Mouse (Mus musculus): ENCODE data around the gene F11. TPM values are rescaled to one million over a fixed set of nuclear protein-coding genes. Genes with fewer than 3 reads are reported as not detected.

F11 gene
- polyA plus RNA-seq, 1 experiment from 2014 or later: not detected

DNA sequence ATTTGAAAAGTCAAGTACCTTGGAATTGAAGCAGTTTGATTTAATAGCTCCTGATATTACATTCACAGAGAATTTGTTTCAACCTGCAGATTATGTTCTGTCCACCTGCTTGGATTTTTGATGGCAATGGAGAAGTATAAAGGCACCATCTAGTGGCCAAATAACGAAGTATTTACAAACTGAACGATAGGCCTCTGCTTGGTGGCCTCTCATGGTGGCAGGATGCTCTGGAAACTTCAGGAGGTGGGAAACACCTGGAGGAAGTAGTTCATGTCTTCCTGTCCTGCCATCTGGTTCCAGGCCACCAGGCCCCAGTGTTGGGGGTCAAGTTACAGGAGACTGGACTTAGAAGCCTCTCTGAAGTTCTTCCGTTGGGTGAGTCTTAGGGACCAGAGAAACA is 23.5 kb downstream of the F11 start:
- ATAC-seq (ENCODE audit: insufficient number of reproducible peaks, insufficient read depth, low FRiP score, low TSS enrichment): no peak
- Histone ChIP-seq H3K9me3 (no peaks in the 10 kb centered on the region), H3K9ac (no peak overlapping the region), H3K36me3 (no peaks in the 10 kb centered on the region), H3K27ac (no peak overlapping the region), H3K4me3 (no peak overlapping the region), H3K4me1 (no peaks in the 10 kb centered on the region), H3K4me2 (replicated peaks) (no peak overlapping the region), H3K27me3 (no peaks in the 10 kb centered on the region)
- WGBS: 27% methylated on average over 3 of the region's 3 CpGs

DNA sequence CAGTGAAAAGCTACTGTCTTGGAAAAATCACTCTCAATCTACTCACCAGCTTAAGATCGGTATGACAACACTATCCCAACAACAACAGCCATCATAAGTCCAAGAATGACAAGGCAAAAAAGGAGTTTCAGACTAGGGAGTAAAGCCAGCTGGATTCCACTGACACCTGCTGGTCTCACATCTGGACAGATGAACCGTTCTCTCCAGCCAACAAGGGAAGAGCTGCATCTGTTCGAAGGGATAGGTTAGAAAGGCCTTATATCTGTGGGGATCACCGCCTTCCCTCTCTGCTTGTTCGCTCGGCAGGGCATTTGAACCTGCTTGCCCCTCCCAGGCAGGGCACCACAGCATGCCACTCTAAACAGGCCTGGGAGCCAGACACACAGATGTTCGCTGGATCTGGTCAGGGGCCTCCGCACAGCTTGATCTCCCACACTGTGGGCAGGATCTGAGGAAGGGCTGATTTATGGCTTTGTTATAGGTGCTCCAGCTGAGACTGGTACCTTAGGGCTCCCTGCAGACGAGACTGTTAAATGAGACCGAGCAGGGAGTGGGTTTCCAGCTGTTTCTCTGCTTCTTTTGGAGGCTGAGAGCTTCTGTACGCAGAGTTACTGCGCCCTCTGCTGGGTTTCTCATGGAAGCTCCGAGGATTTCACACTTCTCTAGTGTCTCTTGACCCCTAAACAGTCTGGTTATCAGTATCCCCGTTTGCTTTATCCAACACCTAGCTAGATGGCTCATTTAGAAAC is 25.5 kb downstream of the F11 start:
- Histone ChIP-seq H3K27ac (no peak overlapping the region), H3K4me3 (no peak overlapping the region), H3K9ac (no peak overlapping the region), H3K4me2 (replicated peaks) (peak overlapping the region; percentile 34), H3K27me3 (no peaks in the 10 kb centered on the region), H3K36me3 (no peaks in the 10 kb centered on the region), H3K9me3 (no peaks in the 10 kb centered on the region), H3K4me1 (no peaks in the 10 kb centered on the region)
- ATAC-seq (ENCODE audit: insufficient number of reproducible peaks, insufficient read depth, low FRiP score, low TSS enrichment): 0 out of 2 replicates have a peak, but pooled peaks have one; percentile 41
- WGBS: 21% methylated on average over 14 of the region's 14 CpGs

DNA sequence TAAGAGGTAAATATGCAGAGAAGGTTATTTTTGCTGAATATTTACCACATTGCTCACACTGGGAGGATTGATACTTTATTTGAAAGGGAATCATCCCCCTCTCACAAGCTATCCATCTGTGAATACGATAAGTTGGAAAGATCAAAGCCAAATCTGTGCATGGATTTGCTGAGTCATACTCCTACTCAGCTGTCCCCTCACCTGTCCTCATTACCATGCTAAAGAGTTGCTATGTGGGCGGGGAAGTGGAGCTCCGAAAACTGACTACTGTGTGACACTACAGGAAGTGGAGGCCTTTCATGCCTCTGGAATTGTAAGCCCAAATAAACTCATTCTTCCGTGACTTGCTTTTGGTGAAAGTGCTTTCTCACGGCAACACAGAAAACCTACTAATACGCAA is 26.6 kb downstream of the F11 start:
- Histone ChIP-seq H3K36me3 (no peaks in the 10 kb centered on the region), H3K4me3 (no peak overlapping the region), H3K9me3 (no peaks in the 10 kb centered on the region), H3K9ac (no peak overlapping the region), H3K4me1 (no peaks in the 10 kb centered on the region), H3K4me2 (replicated peaks) (no peak overlapping the region), H3K27me3 (no peaks in the 10 kb centered on the region), H3K27ac (no peak overlapping the region)
- WGBS: 81% methylated on average over 6 of the region's 6 CpGs
- no peak for ATAC-seq (ENCODE audit: insufficient number of reproducible peaks, insufficient read depth, low FRiP score, low TSS enrichment)

DNA sequence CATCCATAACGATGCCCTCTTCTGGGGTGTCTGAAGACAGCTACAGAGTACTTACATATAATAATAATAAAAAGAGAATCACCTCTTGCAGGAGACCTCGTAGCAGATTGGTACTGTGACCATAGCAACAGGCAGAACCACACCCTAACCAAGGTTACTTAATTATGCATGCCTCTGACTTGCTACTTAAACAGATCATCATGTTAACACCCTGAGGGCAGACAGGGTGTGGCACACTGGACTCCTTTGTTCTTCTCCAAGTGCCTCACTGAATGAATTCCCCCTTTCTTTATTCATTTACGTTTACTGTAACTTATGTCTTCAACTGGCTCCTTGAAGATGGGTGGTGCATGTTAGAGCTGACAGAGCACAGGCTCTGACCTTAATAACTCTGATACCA is 28.6 kb downstream of the F11 start:
- H3K9me3 ChIP-seq: no peaks in the 10 kb centered on the region
- H3K4me3 ChIP-seq: no peak overlapping the region
- 53% methylated on average over 3 of the region's 3 CpGs for WGBS
- no peak overlapping the region for H3K27ac ChIP-seq
- H3K4me2 ChIP-seq (replicated peaks): no peak overlapping the region
- H3K27me3 ChIP-seq: no peaks in the 10 kb centered on the region
- no peak overlapping the region for H3K9ac ChIP-seq
- ATAC-seq (ENCODE audit: insufficient number of reproducible peaks, insufficient read depth, low FRiP score, low TSS enrichment): no peak
- no peaks in the 10 kb centered on the region for H3K4me1 ChIP-seq
- H3K36me3 ChIP-seq: no peaks in the 10 kb centered on the region

DNA sequence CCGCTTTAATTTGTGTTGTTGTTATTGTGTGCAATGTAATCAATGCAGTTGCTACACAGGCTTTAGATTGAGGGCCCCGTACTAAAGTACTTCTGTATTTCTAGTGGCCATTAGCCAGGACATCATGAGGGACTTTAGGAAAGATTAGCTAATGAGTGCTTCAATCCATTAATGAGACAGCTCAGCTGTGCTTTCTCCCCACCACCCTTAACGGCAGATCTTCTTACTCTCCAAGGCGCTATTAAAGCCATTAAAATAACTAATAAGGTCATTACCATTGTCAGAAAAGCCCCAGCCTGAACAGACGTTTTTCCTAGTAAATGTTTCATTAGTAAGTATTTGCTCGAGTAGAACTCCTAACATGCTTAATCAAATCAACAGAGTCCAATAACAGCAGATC is 59.4 kb downstream of the F11 start:
- Histone ChIP-seq H3K4me3 (no peak overlapping the region), H3K27ac (no peak overlapping the region), H3K4me2 (replicated peaks) (no peak overlapping the region), H3K36me3 (no peaks in the 10 kb centered on the region), H3K9me3 (no peaks in the 10 kb centered on the region), H3K4me1 (no peaks in the 10 kb centered on the region), H3K9ac (no peak overlapping the region), H3K27me3 (no peaks in the 10 kb centered on the region)
- no peak for ATAC-seq (ENCODE audit: insufficient number of reproducible peaks, insufficient read depth, low FRiP score, low TSS enrichment)
- 70% methylated on average over 6 of the region's 6 CpGs for WGBS

DNA sequence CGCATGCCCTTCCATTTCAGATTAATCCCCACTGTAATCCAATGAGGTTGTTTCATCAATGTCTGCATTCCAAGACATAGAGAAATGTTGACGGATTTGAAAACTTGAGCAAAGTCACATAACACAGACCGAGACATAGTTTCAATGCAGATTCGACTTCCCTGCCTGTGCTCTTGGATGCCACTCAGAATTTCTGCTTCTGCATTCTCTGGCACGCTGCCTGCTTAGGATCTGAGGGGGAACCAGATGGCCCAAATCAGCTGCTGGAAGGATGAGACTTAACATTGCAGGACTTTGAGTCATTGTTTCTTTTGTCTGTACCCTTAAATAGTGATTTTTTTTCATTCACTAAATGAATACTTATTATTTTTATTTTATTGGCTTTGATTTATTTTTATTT is 60.2 kb downstream of the F11 start:
- no peaks in the 10 kb centered on the region for H3K27me3 ChIP-seq
- no peaks in the 10 kb centered on the region for H3K9me3 ChIP-seq
- H3K4me1 ChIP-seq: no peaks in the 10 kb centered on the region
- 67% methylated on average over 5 of the region's 5 CpGs for WGBS
- no peak overlapping the region for H3K27ac ChIP-seq
- ATAC-seq (ENCODE audit: insufficient number of reproducible peaks, insufficient read depth, low FRiP score, low TSS enrichment): no peak
- H3K9ac ChIP-seq: no peak overlapping the region
- H3K4me3 ChIP-seq: no peak overlapping the region
- no peak overlapping the region for H3K4me2 ChIP-seq (replicated peaks)
- no peaks in the 10 kb centered on the region for H3K36me3 ChIP-seq

DNA sequence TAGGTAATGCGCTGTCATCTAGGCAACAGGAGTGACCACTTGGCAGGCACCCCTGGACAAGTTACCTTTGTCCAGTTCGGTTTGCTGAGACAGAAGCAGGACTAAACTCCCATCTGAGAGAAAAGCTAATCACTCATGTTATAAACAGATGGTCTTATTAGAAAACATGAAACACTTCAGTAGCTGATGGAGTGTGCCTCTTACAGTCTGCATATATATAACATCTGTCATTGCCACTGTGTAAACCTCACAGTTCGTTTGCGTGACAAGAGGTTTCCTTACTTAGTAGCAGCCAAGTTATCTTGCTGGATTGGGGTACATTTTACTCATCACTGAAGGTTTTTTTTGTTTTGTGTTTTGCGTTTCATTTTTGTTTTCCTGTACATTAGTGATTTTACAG is 64.5 kb downstream of the F11 start:
- no peak overlapping the region for H3K27ac ChIP-seq
- no peak overlapping the region for H3K4me3 ChIP-seq
- ATAC-seq (ENCODE audit: insufficient number of reproducible peaks, insufficient read depth, low FRiP score, low TSS enrichment): no peak
- no peak overlapping the region for H3K9ac ChIP-seq
- no peaks in the 10 kb centered on the region for H3K4me1 ChIP-seq
- H3K4me2 ChIP-seq (replicated peaks): no peak overlapping the region
- 84% methylated on average over 5 of the region's 5 CpGs for WGBS
- H3K27me3 ChIP-seq: no peaks in the 10 kb centered on the region
- no peaks in the 10 kb centered on the region for H3K9me3 ChIP-seq
- no peaks in the 10 kb centered on the region for H3K36me3 ChIP-seq

DNA sequence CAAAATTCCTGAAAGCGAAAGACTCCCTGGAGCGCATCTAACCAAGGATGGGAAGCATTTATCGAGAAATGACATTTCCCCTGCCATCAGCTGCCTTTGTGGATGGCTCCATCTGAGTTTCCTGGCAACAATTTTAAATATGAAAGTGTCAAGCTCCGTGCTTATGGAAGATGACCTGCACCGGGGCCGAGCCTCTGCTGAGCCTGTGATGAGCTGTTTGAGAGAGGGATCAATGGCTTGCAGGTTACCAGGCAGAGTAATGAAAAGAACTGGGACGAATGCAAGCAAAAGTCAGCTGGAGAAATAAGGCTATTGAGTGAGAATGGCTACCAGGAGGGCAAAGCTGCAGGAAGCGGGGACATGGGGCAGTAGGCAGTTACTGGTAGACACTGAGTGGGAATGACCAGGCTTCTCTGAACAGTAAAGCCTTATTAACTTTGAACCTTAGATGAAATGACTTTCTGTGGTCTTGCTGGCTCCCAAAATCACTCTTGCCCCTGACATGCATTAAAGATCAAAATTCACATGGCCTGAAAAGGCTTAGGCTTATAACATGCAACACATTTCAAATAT is 65.8 kb downstream of the F11 start:
- Histone ChIP-seq H3K4me3 (no peak overlapping the region), H3K36me3 (no peaks in the 10 kb centered on the region), H3K27ac (no peak overlapping the region), H3K4me2 (replicated peaks) (no peak overlapping the region), H3K9ac (no peak overlapping the region), H3K9me3 (no peaks in the 10 kb centered on the region), H3K4me1 (no peaks in the 10 kb centered on the region), H3K27me3 (no peaks in the 10 kb centered on the region)
- WGBS: 81% methylated on average over 8 of the region's 8 CpGs
- no peak for ATAC-seq (ENCODE audit: insufficient number of reproducible peaks, insufficient read depth, low FRiP score, low TSS enrichment)

Other genes with a start within 250 kb of the F11 start
- gene Mtnr1a, start 192.9 kb downstream of the F11 start, polyA plus RNA-seq (2016; fragmentation: Nextera tagmentation; extraction: Ambion mirVana): 0.19 and 0.27 TPM in 2 replicates
- 0.06 and 0.12 TPM in 2 replicates for gene Klkb1, start 32.8 kb upstream of the F11 start, polyA plus RNA-seq (2016; fragmentation: Nextera tagmentation; extraction: Ambion mirVana)
- not detected in 2 replicates for gene Gm45753, start 46.4 kb upstream of the F11 start, polyA plus RNA-seq (2016; fragmentation: Nextera tagmentation; extraction: Ambion mirVana)
- 1.3 and 1.8 TPM in 2 replicates for gene Cyp4v3, start 71.2 kb upstream of the F11 start, polyA plus RNA-seq (2016; fragmentation: Nextera tagmentation; extraction: Ambion mirVana)
- 10.1 and 13.0 TPM in 2 replicates for gene Fam149a, start 120.3 kb upstream of the F11 start, polyA plus RNA-seq (2016; fragmentation: Nextera tagmentation; extraction: Ambion mirVana)
- 1.2 and 1.4 TPM in 2 replicates for gene Tlr3, start 149.0 kb upstream of the F11 start, polyA plus RNA-seq (2016; fragmentation: Nextera tagmentation; extraction: Ambion mirVana)
- gene Sorbs2, start 245.8 kb upstream of the F11 start, polyA plus RNA-seq (2016; fragmentation: Nextera tagmentation; extraction: Ambion mirVana): 31.8 and 38.9 TPM in 2 replicates

Data from embryonic facial prominence, embryonic 12.5 days (tissue).